Mouse (Mus musculus) E14TG2a.4 (cell line): Measurements from ENCODE around the gene Zbtb20.

Experiments used
- CTCF ChIP-seq: conservative IDR thresholded peaks from 2 replicates; pipeline ENCODE4 v1.5.1; 2014; ENCODE audit warnings: low read length
- NANOG ChIP-seq: IDR thresholded peaks from 2 replicates; pipeline ENCODE4 v1.6.1; 2014; ENCODE audit warnings: borderline replicate concordance, low read length, mixed read lengths
- POU5F1 ChIP-seq: IDR thresholded peaks from 2 replicates; pipeline ENCODE4 v1.6.1; 2014; ENCODE audit warnings: low read length, borderline replicate concordance

GRCm38 (mm10) chr16:43235317-43235716, 359.6 kb downstream of the Zbtb20 start:
- no peak for TF ChIP-seq CTCF
- TF ChIP-seq NANOG, result no peak
- TF ChIP-seq POU5F1, result no peak
